Mouse (Mus musculus) right cerebral cortex, postnatal 10 days (tissue): ENCODE data around the gene Olfr571.

ENCODE experiments used
- DNase-seq, 2 experiments: peaks; one replicate each; pipeline ENCODE4 v3.0.0; 2021; ENCODE audit warnings: low spot score in 2 of 2

Gene Olfr571

DNA sequence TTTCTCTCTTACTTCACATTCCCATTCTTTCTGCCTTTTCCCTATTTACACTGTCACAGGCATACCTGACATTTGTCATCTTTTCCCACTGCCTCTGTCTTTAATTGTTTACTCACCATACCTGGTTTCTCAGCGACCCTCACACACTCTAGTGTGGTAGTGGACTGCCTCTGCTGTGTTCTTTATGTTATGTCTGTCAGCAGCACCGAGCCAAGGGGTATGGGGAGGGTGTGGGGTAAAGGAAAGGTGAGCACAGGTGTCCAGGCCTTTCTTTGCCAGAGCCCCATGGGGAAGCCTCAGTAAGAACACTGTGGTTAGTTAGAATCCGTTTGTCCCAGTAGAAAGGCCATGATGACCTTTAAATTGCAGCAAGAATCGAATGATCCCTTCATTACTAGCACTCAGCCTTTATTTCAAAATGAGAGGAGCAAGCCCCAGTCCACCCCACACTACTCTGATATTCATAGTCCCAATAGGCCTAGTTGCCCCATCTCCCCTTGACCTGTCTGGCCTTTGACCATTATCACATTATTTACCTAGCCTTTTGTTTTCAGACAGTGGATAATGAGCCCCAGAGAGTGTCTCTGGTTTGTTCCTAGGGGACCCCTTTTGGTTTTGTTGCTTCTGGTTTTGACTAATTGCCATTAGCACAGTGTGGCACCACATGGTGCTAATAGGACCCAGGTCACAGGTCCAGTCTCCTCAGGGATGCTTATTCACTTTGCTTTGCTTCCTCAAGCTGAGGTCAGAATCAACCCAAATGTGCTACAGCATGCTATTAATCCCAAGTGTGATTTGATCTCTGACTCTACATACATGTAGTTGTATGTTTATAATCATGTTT is at the start of gene Olfr571:
Gene Olfr571 (minus strand): TSS at position 505 of the 844 bp plus-strand sequence.
- DNase-seq: no peak

DNA sequence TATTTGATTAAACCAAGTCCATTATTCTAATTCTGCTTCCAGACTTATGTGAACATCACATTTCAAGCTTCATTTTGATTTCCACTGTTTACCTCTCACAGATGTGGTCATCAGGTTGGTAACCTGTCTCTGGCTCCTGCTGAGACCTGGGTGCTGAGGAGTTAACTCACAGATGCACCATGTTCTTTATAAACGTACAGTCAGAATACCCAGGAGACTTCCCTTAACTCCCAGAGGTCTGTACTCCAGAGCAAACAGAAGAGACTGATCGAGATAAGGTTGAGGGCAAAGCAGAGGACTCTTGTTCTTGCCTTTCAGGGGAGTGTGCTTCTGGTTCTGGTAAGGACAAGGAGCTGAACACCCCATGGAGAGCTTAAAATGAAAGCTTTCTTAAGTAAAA is 45.0 kb upstream of the Olfr571 start, which contains the start of gene Olfr576:
Gene Olfr576 (plus strand): TSS at position 301 of the 400 bp plus-strand sequence.
- no peak for DNase-seq

DNA sequence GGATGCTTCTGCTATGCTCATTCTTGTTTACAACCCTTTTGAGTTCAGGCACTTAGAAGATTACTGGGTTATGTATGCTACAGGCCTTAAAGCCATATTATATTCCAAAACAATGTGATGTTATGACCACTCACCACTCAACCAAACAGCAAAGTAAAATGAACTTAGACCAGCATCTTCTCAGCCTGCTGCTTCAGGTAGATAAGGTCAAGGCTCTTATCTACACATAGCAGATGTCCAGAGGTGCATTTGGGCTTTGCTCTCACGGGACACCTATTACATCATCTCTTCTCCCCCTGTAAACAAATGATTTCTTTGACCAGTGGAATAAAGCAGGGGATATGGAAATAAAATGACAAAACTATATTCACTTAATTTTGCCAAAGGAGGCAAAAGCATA is 41.3 kb upstream of the Olfr571 start, which contains the start of gene Olfr575:
Gene Olfr575 (minus strand): TSS at position 183 of the 400 bp plus-strand sequence.
- DNase-seq: no peak

DNA sequence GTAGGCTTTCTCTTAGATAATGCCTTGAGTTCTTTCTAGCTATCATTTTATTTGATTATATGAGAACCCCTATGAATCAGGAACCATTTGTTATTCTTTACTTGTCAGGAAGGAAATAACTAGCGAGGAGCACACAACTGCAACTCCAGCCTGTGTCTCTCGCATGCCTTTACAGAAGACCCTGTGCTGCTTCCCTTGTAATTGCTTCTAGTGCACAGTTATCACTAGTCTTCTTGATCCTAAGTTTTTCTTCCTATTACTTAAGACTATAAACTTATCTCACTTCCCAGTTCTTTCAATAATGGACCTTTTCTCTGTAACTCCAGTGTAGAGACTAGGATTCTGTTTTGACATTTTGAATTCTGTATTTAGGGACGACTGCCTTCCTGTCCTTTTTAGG is 40.8 kb upstream of the Olfr571 start:
- no peak for DNase-seq

DNA sequence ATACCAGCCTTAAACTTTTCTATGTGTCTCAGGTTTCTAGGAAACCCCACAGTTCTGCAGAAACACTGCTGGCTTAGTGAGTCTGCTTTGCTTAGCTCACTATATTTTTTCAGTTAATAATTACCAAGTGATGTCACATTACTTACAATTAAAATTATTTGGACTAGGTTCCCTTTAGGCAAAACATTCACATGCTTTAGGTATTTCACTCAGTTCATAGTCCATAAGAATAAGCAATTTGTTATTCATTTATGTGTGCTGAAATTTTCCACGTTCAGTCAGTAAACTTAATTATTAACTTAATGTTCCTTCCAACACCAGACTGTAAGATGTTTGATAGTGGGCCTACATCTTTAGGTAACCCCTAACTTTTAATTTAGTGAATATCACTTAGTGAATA is 33.4 kb upstream of the Olfr571 start:
- DNase-seq: no peak

DNA sequence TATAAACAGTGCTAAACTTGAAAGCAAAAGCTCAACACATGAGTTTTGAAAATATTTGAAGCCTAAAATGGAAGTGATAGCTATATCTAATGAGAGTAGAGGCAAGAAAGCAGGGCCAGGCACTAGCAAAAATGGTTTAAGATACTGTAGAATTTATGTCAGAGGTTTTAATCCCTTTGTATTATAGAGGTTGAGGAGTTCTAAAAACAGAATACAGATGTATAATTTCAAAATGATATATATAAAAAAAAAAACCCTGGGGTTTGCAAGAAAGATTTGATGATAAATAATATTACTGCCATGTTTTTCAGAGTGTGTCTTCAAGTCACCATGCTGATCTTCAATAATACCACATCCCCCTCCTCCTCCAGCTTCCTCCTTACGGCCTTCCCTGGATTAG is 30.8 kb upstream of the Olfr571 start, which contains the start of gene Olfr574:
Gene Olfr574 (plus strand): TSS at position 301 of the 400 bp plus-strand sequence.
- no peak for DNase-seq

DNA sequence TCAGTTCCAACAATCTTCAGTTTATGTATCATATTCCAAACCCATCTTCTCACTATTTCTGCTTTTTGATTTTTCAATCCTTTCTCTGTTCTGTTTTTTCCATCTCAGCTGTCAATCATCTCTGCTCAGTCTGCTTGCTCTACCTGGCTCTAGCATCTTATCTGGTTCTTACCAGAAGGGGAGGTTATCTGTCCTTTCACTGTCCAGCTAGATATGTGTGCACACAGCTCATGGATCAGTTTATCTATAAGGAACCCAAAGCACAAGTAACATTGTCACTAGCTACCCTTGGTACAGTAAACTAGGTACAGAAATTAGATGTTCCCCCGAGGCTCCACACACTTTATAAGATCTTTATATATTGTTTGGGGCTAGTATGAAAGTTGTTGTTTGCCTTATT is 26.1 kb upstream of the Olfr571 start:
- no peak for DNase-seq

DNA sequence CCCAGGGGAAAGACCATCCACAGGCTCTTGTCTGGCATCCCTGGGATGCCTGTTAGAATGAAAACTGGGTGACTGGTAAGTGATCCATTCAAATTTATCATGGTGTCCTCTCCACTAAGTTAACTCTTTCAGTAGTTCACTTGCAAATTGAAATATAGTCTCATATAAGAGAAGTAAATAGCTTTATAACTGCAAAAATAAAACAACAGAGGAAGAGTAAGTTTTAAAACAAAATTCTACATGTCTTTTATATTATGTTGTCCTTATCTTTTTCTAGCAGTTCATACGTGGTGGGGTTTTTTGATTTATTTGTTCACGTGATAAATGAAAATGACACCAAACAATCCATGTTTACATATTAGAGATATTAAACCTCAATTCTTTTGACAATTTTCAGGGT is 25.1 kb upstream of the Olfr571 start, which contains the start of gene Olfr573-ps1:
Gene Olfr573-ps1 (minus strand): TSS at position 101 of the 400 bp plus-strand sequence.
- DNase-seq: no peak

DNA sequence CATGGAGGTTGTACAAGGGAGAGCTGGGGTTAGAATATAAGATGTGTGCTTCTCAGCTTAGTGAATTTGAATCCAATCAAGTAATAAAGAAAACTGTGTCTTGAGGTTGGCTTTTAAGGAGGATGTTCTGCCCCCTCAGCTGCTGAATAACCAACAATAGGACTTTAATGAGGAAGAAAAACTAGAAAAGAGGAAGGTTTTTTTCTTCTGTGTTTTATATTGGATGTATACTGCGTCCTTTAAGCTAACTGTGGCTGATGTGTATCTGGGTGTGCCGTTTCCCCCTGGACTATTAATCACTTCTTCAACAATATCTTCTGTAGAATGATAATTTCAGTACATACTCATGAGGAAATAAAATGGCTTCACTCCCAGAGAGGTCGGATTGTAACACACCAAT is 9.8 kb upstream of the Olfr571 start:
- no peak for DNase-seq

DNA sequence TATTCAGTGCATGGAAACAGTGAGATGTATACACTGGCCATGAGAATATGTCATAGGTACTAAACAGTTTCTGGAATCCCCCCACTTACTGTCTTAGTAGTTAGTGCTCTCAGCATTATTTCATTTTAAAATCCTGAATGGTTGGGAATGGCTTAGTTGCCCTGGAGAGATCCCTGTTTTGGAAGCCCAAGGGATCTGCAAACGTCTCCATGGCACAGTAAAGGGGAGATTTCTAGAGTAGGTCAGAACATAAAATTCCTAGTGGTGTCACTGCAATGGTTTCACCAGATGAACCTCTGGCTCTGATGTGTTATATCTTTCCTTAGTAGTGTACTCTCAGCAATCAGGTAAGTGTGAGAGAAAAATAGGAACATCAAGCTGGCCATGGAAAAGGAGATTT is 6.8 kb upstream of the Olfr571 start, which contains the start of gene Olfr572:
Gene Olfr572 (plus strand): TSS at position 301 of the 400 bp plus-strand sequence.
- no peak for DNase-seq

DNA sequence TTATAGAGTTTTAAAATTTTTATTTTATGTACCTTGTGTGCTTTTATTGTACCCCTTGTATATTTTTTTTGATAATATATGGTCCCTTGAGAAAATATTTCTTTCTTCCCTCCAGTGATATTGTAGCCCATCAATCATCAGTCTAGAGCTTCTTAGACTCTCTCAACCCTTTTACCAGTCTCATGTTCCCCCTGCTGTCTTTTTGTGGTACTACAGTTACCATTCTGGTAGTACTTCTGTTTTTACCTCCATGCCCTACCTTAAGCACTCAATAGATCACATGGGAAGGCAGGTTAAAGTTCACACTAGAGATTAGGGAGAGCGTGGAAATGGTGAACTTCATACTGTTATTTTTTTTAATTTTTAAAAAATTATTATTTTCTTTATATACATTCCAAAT is 2.3 kb upstream of the Olfr571 start:
- DNase-seq: no peak

DNA sequence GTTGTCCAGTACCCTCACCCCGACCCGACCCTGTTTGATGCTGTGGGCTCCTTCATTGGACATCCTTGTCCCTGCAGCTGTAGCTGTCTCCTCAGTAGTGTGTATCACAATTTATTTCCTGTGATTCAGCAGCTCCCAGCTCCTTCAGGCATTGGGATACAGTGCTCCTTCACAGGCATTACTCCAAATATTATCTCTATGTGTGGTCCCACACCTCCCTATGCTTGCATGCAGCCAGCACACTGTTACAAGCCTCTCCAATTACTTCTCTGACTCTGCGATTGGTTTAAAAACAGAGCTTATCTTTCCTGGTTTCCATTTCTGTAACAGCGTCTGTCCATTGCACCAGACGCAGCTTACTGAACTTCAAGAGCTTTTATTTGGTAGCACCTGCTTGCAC is 931 bp downstream of the Olfr571 start:
- no peak for DNase-seq

DNA sequence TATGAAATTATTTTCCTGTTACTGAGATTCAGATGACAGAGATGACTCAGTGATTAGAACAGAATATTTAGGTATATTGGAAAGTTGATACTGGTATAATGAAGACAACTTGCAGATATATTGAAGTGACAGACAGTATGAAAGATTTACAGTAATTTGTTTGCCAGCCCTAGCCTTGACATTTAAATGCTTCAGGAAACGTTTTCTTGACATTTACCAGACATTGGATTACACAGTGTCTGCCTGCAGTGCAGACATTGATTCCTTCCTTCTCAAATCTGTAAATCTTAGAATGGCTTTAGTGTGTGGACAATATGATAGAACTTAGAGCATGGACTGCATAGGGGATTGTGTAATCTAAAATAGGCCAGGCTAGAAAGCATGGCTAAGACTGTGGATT is 2.1 kb downstream of the Olfr571 start:
- no peak for DNase-seq

DNA sequence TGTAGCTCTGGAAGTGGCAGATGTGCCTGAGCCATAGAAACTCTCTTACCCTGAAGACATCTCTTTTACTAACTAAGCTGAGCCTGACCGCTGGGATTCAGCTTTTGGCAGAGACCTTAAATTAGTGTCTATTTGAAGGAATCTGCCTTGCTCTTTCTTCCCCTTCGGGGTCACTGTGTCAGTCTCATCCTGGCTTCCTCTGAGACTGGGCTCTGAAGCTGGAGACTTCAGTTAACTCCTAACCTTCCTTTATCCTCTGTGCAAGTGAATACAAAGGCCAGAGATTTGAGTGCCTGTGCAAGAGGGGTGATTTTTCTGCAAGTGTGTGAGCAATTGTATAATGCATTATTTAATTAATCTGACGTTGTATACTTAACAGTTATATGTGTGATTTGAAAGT is 26.6 kb downstream of the Olfr571 start, which contains the start of gene Olfr569:
Gene Olfr569 (minus strand): TSS at position 101 of the 400 bp plus-strand sequence.
- no peak for DNase-seq

DNA sequence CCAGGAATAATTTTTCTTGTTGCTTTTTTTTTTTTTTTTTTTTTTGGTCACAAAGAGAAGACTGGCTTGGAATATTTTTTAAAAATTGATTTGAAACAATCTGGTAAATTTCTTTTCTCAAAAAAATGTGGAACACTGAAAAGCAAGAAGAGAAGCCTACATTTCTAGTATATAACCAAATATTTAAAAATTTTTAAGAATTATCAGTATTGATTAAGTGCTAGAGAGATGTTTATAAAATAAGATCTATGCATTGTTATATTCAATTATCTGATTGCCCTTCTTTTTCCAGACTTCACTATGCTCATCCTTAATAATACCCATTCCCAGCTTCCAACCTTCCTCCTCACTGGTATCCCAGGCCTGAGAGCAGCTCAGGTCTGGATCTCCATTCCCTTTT is 40.5 kb downstream of the Olfr571 start, which contains the start of gene Olfr568:
Gene Olfr568 (plus strand): TSS at position 301 of the 400 bp plus-strand sequence.
- no peak for DNase-seq

DNA sequence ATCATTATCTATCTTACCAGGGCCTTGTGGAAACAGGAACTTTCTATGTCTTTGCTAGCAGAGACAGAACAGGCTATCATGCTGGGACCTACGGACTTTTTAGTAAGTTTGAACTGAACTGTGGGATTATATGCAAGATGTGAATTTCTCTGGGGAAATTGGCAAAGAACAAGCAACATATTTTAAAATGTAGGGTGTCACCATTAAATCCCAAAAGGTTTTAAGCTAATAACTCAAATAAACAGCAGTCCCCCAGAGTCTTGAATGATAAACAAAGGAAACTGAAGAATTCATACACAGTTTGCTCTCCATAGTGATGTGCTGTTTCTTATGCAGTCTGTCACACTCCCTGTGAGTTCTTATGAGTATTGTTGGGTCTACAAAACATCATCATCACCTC is 58.7 kb downstream of the Olfr571 start, which contains the start of gene Olfr566:
Gene Olfr566 (minus strand): TSS at position 101 of the 400 bp plus-strand sequence.
- DNase-seq: no peak

DNA sequence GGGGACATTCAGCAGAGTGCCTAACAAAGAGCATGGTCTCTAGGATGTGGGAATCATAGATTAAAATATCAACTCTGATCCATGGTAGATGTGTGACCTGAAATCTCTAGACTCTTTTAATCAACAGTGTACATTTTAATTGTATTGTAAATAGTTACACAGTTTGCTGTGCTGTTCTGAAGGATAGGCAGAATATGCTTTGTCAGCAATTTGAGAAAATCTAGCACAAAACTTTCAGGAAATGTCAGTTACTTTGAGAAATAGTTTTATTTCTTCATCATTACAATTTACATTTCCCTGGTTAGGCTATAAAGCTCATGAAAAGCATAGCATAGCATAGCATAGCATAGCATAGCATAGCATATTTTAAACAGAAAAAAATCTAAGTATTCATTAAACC is 61.5 kb downstream of the Olfr571 start:
- DNase-seq: no peak
